Mouse (Mus musculus): ENCODE results near the gene Cdk19.
"Not testable (repeated sequence)": the region's sequence is repeated elsewhere in the genome, so short reads cannot be mapped to it uniquely, and the experiment has no call there.

Gene Cdk19

DNA sequence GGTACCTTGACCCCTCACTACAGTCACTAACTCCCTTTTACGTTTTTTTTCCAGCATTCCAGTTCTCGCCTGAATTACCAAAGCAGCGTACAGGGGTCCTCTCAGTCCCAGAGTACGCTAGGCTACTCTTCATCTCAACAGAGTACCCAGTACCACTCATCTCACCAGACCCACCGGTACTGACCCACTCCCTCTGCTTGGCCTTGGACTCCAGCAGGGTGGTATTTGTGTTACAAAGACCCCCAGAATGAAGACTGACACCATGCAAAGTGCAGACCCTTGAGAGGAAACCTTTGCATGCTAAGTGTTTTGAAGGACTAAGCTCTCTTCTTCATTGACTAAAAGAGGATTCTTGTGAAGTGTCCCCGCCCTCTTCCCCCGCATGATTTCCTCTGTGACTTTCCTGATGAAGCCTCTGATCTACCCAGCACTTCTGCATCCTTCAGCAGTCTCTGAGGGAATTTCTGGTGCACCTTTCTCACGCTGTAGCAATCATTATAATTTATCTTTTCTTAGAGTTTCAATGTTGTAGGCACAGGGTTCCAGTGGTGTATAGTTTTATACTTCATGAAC lies 140.3 kb downstream of the Cdk19 start:
- no peak for DNase-seq (ENCODE audit: low spot score in 2 of 2)

DNA sequence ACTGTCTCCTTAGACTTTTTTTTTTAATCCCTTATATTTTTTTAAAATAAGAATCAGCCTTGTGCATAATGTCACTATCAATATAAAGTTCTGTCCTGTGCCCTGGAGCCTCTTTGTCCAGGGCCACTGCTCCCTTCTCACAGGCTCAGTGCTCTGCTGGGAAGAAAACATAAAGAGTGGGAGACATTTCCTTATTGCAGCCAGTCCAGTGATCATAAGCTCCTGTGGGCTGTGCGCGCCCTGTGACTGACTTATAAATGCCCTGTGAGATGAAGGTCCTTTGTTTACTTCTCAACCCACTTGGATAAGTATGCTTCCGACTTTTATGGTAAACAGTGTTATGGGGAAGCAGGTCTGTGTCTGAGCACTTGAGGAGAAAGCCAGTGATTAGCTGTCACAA lies 142.2 kb downstream of the Cdk19 start:
- no peak for DNase-seq (ENCODE audit: low spot score in 2 of 2)

DNA sequence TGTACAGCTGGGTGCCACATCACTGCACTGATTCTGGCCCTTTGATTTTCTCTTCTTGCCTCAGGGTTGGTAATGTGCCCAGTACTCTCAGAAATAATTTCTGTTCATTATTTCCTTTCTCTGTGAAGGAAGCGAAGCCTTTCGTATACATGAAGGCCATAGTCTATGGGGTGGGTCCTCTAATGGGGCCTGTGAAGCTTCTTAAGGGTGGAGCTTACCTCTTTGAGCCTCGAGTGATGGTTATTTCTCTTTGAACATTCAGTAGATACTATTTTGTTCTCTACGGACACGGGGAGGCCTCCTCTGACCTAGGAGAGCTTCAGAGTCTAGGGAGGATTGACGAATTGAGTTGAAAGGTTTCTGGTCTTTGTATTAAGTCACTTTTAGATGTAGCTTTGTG lies 142.9 kb downstream of the Cdk19 start:
- no peak for DNase-seq (ENCODE audit: low spot score in 2 of 2)

DNA sequence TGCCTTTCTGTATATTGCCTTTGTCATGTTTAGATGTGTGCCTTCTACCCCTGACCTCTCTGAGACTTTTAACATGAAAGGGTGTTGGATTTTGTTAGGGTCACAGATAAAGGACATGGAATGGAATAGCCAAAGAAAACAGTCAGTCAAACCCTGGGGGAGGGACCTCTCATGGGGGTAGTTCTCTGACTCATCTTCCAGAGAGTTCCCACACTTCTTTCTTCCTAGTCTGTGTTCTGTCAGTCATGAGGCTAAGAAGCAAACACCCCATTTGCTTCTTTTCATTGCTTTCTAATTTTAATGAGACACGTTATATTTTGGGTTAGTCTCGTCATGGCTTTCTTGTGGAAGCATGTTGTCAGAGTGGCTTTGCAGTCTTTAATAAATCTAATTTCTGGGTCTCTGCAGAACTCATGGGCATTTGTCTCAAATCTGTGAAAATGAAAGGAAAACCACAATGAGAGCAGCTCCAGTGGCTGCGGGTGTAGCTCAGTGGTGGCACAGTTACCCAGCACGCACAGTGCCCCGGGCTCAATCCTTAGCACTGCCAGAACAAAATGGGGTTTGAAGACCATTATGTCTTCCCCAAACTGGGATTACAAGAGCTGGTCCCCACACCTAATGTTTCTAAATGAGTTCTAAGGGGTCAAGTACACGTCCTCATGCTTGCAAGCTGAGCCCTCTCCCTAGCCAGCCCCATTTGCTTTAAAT lies 149.9 kb downstream of the Cdk19 start:
- no peak for DNase-seq (ENCODE audit: low spot score in 2 of 2)

DNA sequence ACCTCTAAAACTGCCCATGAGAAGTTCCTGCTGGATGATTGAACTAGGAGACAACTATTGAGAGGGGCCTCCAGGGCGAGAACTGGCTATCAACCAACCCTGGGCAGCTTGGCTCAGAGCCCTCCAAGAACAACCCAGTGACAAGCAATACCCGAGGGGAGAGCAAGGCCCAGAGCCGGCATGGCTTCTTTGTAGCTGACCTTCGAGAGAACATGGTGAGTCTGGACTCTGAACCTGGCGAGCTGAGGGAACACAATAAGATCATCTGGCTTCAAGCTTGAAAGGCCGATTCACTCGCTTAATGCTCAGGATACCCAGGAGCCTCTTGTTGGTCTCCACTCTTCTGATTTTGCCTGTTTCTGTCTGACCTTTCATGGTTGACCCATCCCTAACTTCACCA lies 151.8 kb downstream of the Cdk19 start:
- no peak for DNase-seq (ENCODE audit: low spot score in 2 of 2)

DNA sequence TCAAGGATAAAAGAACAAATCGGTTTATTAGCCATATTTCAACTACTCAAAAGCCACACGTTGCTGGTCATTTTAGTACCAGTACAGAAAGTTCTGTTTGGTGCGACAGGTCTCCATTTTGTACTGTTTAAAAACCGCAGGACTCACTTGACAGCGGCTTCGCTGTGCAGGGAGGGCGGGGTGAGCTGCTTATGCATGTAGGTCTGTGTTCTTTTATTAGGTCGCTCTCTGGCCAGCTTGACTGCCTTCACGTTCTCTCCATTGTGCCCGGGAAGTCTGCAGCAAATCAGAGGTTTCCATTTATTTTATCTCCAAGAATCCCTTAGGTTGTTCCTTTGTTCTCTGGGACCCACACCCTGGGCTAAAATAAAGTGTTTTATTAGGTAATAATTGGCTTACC lies 152.4 kb downstream of the Cdk19 start:
- DNase-seq (ENCODE audit: low spot score in 2 of 2) = no peak

DNA sequence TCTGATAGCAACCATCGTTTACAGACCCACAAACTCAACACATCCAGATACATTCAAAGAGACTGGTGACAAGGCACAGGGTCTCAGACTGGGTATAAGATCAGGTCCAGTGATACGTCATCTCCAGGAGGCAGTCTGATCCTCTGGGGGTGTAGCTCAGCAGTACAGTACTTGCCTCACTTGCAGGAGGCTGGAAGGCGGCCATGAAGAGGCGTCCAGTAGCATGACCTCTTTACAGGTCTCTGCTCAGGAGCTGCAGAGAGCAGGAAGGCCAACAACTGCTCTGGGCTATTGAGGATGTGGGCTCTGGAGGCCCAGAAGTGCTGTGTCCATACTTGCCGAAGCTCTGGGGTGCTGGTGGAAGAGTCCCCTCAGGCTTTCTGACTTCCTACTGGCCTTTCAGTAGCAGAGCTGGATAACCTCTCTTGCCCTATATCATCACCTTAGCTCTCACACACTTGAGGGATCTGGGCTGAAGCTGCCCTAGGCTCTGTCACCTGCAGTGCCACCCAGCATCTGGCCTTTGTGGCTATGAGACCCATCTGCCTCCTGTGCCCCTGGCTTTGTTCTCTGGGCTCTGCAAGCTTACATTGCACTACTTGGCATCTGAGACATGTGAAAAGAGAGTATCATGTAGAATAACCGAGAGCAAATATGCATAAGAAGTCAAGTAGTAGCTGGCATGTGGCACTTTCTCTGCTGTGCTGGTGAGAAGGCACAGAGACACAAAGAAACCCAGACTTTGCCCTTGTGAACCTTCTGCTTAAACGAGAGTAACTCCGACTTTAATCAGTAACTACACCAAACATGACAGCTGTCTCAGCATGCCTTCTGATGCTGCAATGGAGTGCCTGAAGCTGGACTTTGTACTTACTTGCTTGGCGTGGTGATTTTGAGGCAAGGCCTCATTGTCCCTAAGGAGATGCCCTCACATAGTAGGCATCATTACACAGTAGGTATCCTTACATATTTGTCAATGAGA lies 155.1 kb downstream of the Cdk19 start:
- no peak for DNase-seq (ENCODE audit: low spot score in 2 of 2)

DNA sequence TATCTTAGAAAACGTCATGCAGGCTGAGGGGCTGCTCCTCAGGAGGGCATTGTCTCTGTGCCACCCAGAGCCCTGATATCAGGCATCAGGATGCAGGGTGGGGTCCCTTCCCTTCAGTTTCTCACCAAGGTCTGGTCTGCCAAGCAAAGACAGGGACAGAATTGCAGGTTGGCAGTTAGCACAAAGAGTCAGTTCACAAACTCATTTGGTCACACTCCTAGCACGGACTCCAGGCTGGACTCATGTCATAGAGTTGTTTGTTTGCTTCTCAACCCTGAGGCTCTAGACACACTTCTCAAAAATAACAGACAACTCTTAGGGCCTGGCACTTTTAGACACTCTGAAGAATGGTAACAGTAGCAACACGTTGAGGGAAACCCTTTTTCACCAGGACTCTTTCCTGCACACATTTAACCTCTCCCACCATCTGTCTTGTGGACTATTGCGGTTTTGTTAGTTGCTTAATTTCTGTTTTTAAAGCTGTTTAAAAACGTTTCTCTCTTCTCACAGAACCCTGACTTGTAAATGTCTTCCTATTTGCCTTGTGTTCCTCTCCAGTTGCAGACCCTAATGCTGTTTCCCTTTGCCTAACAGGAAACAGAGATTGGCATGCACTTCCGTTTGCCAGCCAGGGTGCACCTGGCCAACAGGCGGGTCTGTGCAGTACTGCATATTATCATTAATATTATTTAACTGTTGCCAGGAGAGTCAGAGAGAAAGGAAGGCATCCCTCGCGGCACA lies 158.1 kb downstream of the Cdk19 start:
- DNase-seq (ENCODE audit: low spot score in 2 of 2) = no peak

DNA sequence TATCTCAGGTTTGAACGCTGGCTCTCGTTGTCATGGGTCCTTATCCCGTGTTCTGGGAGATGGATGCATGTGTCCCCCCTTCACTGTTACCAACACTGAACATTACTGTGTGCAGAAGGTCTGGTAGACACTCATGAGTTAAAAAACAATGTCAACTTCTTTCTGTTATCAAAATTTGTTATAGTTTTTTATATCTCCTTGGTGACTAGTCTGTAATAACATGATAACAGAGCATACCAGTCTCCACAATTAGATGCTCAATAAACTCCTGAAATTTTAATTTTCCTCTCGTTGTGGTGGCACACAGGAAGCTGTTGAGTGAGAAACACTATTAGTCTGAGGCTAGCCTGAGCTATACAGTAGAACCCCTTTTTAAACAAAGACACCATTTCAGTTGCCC lies 159.1 kb downstream of the Cdk19 start:
- no peak for DNase-seq (ENCODE audit: low spot score in 2 of 2)

DNA sequence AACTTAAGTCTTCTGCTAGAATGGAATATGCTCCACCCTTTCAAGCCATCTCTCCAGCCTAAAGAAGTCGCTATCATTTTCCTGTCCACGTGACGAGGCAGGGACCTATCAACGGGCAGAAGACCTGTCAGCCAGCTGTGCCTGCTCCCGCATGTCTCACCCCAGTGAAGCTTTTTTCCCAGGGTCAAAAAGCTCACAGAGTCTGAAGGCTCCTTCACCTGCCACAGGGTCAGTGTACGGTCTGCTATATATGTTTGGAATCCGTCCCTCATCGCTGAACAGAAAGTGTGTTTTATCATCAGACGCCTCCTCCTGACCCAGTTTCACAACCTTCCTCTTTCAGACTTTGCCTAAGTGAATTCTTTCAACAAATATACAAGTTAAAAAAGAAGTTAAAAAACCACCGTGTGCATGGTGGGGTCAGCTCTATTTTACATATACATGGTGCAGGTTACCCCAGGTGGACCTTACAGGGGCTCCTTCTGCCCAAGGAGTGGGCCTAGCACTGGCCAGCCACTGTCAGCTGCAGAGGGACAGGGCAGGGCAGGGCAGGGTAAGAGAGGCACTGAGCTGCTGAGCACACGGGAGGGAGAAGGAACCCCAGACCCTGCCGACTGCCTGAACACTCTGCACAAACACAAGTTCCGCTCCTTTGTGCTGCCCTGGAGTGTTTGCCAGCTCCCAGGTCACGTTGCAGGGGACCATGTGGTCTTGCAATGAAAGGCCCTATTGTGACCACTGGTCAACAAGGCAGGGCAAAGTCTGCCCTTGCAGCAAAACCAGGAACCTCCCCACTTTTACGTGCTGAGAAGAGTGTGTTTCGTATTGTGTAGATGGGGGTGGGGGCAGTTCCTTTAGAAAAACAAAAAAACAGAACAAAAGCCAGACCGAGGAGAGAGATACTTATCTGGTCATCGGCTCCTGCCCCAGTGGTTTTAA lies 160.2 kb downstream of the Cdk19 start:
- peak in 1 of 2 experiments; percentile 42 for DNase-seq (ENCODE audit: low spot score in 2 of 2)

DNA sequence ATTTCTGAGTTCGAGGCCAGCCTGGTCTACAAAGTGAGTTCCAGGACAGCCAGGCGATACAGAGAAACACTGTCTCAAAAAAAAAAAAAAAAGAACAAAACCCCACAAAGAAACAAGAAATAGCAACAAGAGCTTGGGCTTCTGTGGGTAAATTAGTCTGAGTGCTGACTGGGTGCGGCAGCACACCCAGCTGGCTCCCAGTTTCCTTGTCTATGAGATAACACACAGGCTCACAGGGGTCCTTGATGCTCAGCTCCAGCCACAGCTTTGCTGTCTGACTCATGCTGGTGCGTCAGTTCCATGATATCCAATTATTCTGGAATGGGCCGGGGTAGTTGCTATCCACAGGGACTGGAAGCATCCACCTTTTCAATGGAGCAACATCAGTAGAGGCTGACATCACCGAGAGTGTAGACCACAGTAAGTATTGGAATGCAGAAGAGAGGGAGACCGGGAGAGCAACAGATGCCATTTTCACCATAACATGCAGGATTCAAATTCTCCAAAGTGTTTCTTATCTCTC lies 161.4 kb downstream of the Cdk19 start:
- no peak for DNase-seq (ENCODE audit: low spot score in 2 of 2)

DNA sequence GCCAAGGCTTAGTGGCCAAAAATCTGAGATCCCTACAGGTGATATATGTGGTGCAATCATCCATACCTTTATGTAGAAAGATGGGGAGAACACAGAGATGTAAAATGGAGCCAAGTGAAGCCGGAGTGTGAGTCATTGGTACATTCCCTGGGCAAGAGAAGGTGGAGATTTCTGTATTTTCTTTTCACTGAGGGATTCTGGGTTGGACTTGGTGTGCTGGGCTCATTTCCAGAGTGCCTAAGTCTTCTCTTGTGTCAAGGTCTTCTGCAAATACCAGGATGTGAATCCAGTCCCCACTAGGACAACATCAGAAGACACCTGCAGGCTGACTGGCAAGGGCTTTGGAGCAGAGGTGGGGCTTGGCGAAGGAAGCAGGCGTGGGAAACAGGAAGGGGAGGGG lies 163.4 kb downstream of the Cdk19 start:
- DNase-seq (ENCODE audit: low spot score in 2 of 2) = no peak

DNA sequence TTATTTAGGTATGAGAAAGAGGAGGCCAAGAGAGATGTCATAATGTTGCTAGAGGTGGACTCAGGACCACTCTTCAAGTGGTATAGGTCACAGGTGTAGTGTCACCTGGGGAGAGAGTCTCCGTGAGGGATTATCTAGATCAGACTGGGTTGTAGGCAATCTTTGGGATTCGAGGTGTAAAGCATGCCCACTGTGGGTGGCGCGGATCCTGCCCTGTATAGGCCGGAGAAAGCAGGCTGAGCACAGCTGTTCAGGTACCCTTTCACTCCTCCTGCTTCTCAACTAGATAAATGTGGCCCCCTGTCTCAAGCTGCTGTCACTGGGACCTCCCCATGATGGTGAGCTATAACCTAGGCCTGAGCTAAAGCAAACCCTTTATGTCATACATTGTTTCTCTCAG lies 171.0 kb downstream of the Cdk19 start:
- no peak for DNase-seq (ENCODE audit: low spot score in 2 of 2)

DNA sequence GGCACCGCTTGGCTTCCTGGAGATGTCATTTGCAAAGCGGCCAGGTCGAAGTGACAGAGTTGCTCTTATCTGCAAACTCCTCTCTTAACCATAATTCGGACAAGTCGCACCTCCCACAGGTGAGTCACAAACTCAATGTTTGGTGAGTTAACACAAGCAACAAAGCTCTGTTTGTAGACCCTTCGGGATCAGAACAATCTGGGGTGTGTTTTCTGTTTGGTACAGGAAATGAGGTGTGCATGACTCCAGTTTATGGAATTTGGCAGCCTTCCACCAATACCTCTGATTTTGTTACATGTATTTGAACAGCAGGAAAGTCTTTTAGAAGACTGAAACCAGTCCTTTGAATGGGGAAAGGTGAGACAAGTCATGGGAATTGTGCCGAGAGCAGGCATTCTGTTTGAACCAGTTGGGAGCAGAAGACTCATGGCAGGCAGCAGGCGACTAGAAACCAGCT lies 171.9 kb downstream of the Cdk19 start:
- DNase-seq (ENCODE audit: low spot score in 2 of 2) = no peak

DNA sequence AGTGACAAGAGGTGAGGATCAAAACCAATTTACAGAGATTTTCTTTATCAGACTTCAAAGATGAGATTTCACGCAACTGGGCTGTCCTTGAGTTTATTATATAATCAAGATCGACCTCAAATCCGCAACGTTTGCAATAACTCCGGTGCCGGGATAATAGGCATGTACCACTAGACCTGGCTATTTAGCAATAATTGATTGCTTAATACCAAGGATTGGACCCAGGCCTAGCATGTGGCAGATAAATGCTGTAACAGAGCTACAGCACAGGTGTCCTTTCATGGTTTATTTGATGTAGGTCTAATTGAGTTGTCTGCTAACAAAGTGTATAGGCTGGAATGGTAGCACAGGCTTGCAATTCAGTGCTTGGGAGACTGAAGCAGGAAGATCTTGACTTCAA lies 172.8 kb downstream of the Cdk19 start:
- no peak for DNase-seq (ENCODE audit: low spot score in 2 of 2)

DNA sequence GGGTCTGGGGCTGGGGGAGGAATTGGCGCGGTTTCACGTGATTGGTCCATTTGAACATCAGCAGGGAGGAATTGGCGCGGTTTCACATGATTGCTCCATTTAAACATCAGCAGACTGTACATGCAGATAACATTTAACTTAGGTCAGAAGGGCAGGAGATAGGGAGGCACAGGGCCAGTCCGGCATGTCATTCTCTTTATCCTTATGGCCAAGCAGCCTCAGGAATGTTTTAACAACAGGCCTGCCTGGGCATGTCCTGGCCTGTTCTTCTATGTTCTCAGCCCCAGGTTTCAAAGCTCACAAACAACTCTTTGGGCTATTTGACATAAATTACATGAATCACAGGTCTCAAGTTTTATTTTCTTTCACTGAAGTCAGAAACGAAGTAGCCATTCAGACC lies 173.6 kb downstream of the Cdk19 start:
- DNase-seq (ENCODE audit: low spot score in 2 of 2) = not testable (repeated sequence)

DNA sequence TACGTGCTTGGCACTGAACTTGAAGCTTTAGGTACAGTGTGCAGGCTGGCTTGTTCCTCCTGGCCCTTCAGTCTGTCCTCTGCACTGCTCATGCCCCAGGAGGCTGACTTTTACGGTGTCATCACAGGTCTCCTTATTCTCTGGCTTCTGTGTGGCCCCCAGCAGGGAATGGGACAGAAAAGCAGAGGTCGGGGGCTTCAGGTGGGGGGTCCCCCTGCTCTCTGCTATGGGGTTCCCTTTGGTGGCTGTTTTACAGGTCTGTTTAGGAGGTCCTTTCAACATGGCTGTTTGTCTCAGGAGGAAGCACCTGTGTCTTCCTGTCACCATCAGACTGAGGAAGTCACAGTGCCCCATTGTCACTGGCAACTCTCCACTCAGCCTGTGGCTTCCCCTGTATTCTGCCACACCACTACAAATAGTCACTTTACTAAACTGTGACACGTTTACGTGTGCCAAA lies 175.9 kb downstream of the Cdk19 start:
- no peak for DNase-seq (ENCODE audit: low spot score in 2 of 2)

DNA sequence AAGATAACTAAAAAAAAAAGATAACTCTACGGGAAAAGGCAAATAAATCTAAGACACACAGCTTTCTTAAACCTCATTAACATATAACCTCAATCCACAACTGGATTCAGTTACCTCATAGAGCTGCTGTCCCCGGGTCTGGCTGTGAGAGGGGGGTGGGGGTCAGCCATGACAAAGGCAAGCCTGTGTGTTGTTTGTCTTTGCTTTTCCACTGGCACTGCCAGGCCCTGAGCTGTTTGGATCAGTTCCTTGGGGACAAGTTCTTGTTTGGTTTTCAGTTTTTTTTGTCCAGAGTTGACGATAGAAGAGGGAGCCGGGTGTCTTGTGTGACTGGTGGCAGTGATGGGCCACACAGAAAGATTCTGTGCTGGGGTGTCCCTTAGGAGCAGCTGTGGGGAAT lies 177.1 kb downstream of the Cdk19 start:
- DNase-seq (ENCODE audit: low spot score in 2 of 2) = no peak

DNA sequence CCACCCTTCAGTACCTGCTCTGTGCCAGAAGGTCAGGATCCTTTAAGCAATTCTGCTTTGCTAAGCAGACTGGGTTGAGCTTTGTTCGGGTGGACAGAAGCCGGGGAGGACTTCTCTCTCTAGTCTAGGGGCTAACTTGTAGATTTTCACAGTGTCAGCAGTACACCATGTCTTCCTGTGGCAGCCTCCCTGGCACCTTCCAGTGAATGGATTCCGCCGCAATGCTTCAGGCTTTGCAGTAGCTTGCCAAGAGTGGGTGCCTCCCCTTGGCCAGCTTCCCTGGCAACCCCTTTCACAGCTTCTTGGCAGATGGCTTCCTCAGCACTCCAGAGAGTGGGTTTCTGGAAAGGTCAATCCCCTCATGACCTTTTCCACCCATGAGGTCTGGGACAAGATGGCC lies 180.2 kb downstream of the Cdk19 start:
- peak in 1 of 2 experiments; percentile 38 for DNase-seq (ENCODE audit: low spot score in 2 of 2)

DNA sequence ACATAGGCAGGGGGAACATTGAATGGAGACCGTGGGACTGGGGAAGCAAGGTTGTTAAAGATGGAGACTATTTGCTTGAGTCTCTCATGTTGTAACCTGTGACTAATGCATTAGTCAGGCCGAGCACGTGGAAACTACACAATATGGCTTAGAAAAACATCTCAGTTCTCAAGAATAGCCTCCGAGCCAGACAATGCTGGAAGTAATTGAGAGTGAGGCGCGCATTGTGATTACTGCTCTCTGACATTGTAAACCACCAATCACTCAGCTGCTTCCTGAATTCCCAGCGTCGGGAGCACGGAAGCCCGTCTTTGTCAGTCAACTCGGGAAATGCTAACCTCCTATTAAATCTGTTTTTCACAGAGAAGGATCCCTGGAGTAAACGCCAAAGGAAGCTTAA lies 182.2 kb downstream of the Cdk19 start:
- no peak for DNase-seq (ENCODE audit: low spot score in 2 of 2)

All from frontal cortex, postnatal 25 days (tissue).